ENCODE assay signal across 1 mouse cellular context in genomic region chr16:91475753-91476152, GRCm38 (mm10).
TF ChIP-seq lines count a peak whose summit lies in the region.

No protein-coding gene starts in this region.

TF ChIP-seq in CH12.LX, 34 proteins besides CTCF, POLR2A, EP300 and RAD21 (continued from another document):
- no peak for TF ChIP-seq POLR2AphosphoS2 (IDR thresholded peaks at IDR 0.05; ENCODE audit: low read depth, low read length)
- no peak for TF ChIP-seq ZC3H11A (IDR thresholded peaks at IDR 0.05; ENCODE audit: low read depth, low read length)
- no peak for TF ChIP-seq KAT2A (IDR thresholded peaks at IDR 0.05; ENCODE audit: insufficient replicate concordance, low read length)
- no peak for TF ChIP-seq ZMIZ1 (IDR thresholded peaks at IDR 0.05; ENCODE audit: low read depth, low read length)
- no peak for TF ChIP-seq HCFC1 (IDR thresholded peaks at IDR 0.05; ENCODE audit: low read depth, low read length)
- TF ChIP-seq GABPA (IDR thresholded peaks at IDR 0.05; ENCODE audit: insufficient replicate concordance, low read depth, low read length), result no peak
- TF ChIP-seq IRF4 (IDR thresholded peaks at IDR 0.05; ENCODE audit: low read depth, low read length), result 0 out of 2 replicates have a peak, but pooled peaks have one; percentile 36
- no peak for TF ChIP-seq NELFE (IDR thresholded peaks at IDR 0.05; ENCODE audit: low read depth, low read length)
- 0 out of 2 replicates have a peak, but pooled peaks have one; percentile 52 for TF ChIP-seq CHD1 (IDR thresholded peaks at IDR 0.05; ENCODE audit: low read depth, low read length)
- TF ChIP-seq USF1 (IDR thresholded peaks at IDR 0.05; ENCODE audit: low read depth, low read length), result no peak
- TF ChIP-seq TCF12 (IDR thresholded peaks at IDR 0.05; ENCODE audit: low read depth, low read length), result no peak; the same call in 1 of the 2 replicates
- TF ChIP-seq SMC3 (IDR thresholded peaks at IDR 0.05; ENCODE audit: low read depth, low read length), result no peak
- TF ChIP-seq MYC (IDR thresholded peaks at IDR 0.05; ENCODE audit: low read depth, low read length), result peak; percentile 62; the same call in 1 of the 2 replicates
- no peak for TF ChIP-seq JUND (conservative IDR thresholded peaks at IDR 0.05; ENCODE audit: low read depth, low read length)
- no peak for TF ChIP-seq MXI1 (IDR thresholded peaks at IDR 0.05; ENCODE audit: low read depth, low read length)
- no peak for TF ChIP-seq RCOR1 (conservative IDR thresholded peaks at IDR 0.05; ENCODE audit: low read depth, low read length)
- no peak for TF ChIP-seq ELF1 (IDR thresholded peaks at IDR 0.05; ENCODE audit: low read depth, low read length)
- TF ChIP-seq E2F4 (IDR thresholded peaks at IDR 0.05; ENCODE audit: insufficient replicate concordance, low read depth, low read length), result no peak
- peak; percentile 95 for TF ChIP-seq BHLHE40 (IDR thresholded peaks at IDR 0.05; ENCODE audit: low read depth, low read length)
- no peak for TF ChIP-seq ZKSCAN1 (IDR thresholded peaks at IDR 0.05; ENCODE audit: borderline replicate concordance, low read depth, low read length)
- TF ChIP-seq JUN (IDR thresholded peaks at IDR 0.05; ENCODE audit: insufficient read depth, low read depth, low read length), result peak; percentile 2; the same call in 1 of the 2 replicates
- TF ChIP-seq MEF2A (IDR thresholded peaks at IDR 0.05; ENCODE audit: borderline replicate concordance, low read depth, low read length), result no peak
- no peak for TF ChIP-seq MAX (IDR thresholded peaks at IDR 0.05; ENCODE audit: low read length)
- TF ChIP-seq PAX5 (IDR thresholded peaks at IDR 0.05; ENCODE audit: low read length), result no peak
- TF ChIP-seq USF2 (conservative IDR thresholded peaks at IDR 0.05; ENCODE audit: low read depth, low read length), result no peak
- no peak for TF ChIP-seq MAFK (IDR thresholded peaks at IDR 0.05; ENCODE audit: insufficient replicate concordance, low read length)
